Mouse (Mus musculus) heart, embryonic 16.5 days (tissue): ENCODE results near the gene Akain1. TPM values are rescaled to one million over a fixed set of nuclear protein-coding genes. Genes with fewer than 3 reads are reported as not detected.

ENCODE experiments used
- ATAC-seq: fragments of 200-750 bp; cut with Nextera tagmentation; replicated peaks from 2 replicates; pipeline ENCODE4 v1.8.0; 2017; ENCODE audit warnings: moderate number of reproducible peaks; ENCODE audit not compliant: insufficient read depth, low FRiP score; ENCODE audit errors: extremely low read depth
- H3K27ac ChIP-seq: fragments of 300-500 bp; sonication (generic); 2 replicates; pipeline ENCODE4 v1.5.1; 2014; ENCODE audit warnings: mild to moderate bottlenecking, low read length, control low read depth, moderate library complexity
- H3K27me3 ChIP-seq: fragments of 300-500 bp; sonication (generic); 2 replicates; pipeline ENCODE4 v1.6.1; 2014; ENCODE audit warnings: low read length, mixed read lengths; ENCODE audit not compliant: control insufficient read depth, insufficient read depth
- H3K36me3 ChIP-seq: fragments of 300-500 bp; sonication (generic); 2 replicates; pipeline ENCODE4 v1.6.1; 2014; ENCODE audit not compliant: control insufficient read depth, insufficient read depth
- H3K4me1 ChIP-seq: fragments of 300-500 bp; sonication (generic); 2 replicates; pipeline ENCODE4 v1.6.1; 2014; ENCODE audit warnings: low read length, mixed read lengths; ENCODE audit not compliant: control insufficient read depth, insufficient read depth
- H3K4me2 ChIP-seq: fragments of 300-500 bp; sonication (generic); 2 replicates; pipeline ENCODE4 v1.6.1; 2014; ENCODE audit warnings: low read depth, mild to moderate bottlenecking, control low read depth, low read length
- H3K4me3 ChIP-seq: fragments of 300-500 bp; sonication (generic); 2 replicates; pipeline ENCODE4 v1.5.1; 2014; ENCODE audit warnings: mild to moderate bottlenecking, control low read depth, low read length
- H3K9ac ChIP-seq: fragments of 300-500 bp; sonication (generic); 2 replicates; pipeline ENCODE4 v1.6.1; 2014; ENCODE audit warnings: low read length, control low read depth
- H3K9me3 ChIP-seq: fragments of 300-500 bp; sonication (generic); replicated peaks from 2 replicates; pipeline ENCODE4 v1.6.1; 2016; ENCODE audit warnings: low read length; ENCODE audit not compliant: control insufficient read depth
- WGBS: fragments of 180-500 bp; shearing (Covaris S2); extraction: QIAGEN DNeasy Blood & Tissue Kit; methylation state at CpG from one replicate; pipeline ENCODE4 v1.1.7; 2014; 5-methylcytosine and 5-hydroxymethylcytosine counted together
- polyA plus RNA-seq: library from polyadenylated mRNA; unstranded; fragments of >200 nt; fragmentation: Nextera tagmentation; extraction: Ambion mirVana; gene quantifications from 2 replicates; pipeline ENCODE4 v1.2.1, GENCODE M21; 2015

Akain1 gene
- polyA plus RNA-seq, 1 experiment from 2014 or later, result 0.05 TPM

GRCm38 (mm10) chr17:69472401-69472800 is 33.3 kb downstream of the Akain1 start:
- no peaks in the 10 kb centered on the region for H3K4me1 ChIP-seq
- no peak overlapping the region for H3K27ac ChIP-seq
- H3K4me3 ChIP-seq, result no peak overlapping the region
- H3K9ac ChIP-seq, result no peak overlapping the region
- whole genome bisulfite sequencing, result 55% methylated on average over 9 of the region's 9 CpGs
- H3K27me3 ChIP-seq, result peaks cover 2% of the 10 kb centered on the region; the same call in 1 of the 2 replicates
- no peaks in the 10 kb centered on the region for H3K9me3 ChIP-seq
- no peak overlapping the region for H3K4me2 ChIP-seq
- H3K36me3 ChIP-seq, result no peaks in the 10 kb centered on the region
- no peak for ATAC-seq

DNA sequence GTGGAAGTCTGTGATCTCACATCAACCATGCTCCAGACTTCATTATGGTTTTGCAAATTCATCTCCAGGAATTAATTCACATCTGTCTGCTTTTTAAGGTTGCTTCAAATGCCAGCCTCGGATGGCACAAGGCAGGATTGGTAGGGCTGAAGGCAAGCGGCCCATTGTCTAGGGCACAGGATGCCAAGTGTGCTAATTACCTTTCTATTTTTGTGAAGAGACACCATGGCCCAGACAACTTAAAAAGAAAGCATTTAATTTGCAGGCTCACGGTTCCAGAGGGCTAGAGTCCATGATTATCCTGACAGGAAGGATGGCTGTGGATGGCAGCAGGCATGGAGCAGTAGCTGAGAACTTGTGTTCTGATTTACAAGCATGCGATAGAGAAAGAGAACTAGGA is 35.0 kb downstream of the Akain1 start:
- H3K4me2 ChIP-seq, result no peak overlapping the region
- no peaks in the 10 kb centered on the region for H3K9me3 ChIP-seq
- no peak overlapping the region for H3K27ac ChIP-seq
- H3K4me3 ChIP-seq, result no peak overlapping the region
- no peak for ATAC-seq
- 74% methylated on average over 4 of the region's 4 CpGs for WGBS
- peaks cover 2% of the 10 kb centered on the region; the same call in 1 of the 2 replicates for H3K27me3 ChIP-seq
- H3K9ac ChIP-seq, result no peak overlapping the region
- H3K4me1 ChIP-seq, result no peaks in the 10 kb centered on the region
- no peaks in the 10 kb centered on the region for H3K36me3 ChIP-seq

DNA sequence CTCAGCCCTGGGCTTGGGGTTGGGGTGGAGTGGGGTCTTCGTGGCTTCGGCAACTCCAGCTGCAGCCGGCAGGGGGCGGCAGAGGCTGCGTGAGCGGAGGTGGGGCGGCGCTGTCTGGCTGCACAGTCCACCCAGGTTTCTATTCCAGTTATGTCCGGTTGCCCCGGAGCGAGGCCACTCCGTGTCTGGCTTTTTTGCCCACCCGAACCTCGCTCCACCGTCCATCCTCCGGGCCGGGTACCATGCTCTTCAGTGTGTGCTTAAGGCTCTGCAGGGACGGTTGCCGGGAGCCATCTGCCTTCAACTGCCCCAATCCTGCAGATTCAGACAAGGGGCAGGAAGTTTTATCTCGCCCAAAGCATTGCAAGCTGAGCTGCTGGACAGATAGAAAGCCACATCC is 36.3 kb downstream of the Akain1 start:
- Histone ChIP-seq H3K27ac (no peak overlapping the region), H3K4me2 (peak overlapping the region; percentile 73), H3K27me3 (peaks cover 2% of the 10 kb centered on the region; the same call in 1 of the 2 replicates), H3K9ac (peak overlapping the region; percentile 76), H3K9me3 (no peaks in the 10 kb centered on the region), H3K4me1 (no peaks in the 10 kb centered on the region), H3K4me3 (peak overlapping the region; percentile 65), H3K36me3 (no peaks in the 10 kb centered on the region)
- ATAC-seq, result peak; percentile 89
- WGBS, result under 1% methylated on average over 20 of the region's 20 CpGs

DNA sequence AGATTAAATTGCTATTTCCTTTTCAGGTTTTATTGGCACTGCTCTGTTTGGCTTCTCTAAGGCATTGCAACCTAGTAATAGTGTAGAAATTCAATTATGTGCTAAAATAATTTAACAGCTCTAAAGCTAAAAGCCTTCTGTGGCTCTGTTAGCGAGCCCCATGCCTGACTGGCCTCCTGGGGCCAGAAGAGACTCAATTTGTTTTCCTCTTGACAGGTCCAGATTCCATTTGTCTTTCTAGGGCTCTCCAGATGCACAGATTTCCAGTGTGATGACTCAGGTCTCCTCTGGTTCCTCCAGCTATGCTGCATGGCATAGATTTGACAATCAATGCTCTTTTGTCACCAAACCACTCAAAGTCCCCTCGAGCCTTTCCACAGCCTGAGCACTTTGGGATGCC is 38.4 kb downstream of the Akain1 start:
- H3K4me3 ChIP-seq, result no peak overlapping the region
- H3K9ac ChIP-seq, result no peak overlapping the region
- H3K9me3 ChIP-seq, result no peaks in the 10 kb centered on the region
- H3K36me3 ChIP-seq, result no peaks in the 10 kb centered on the region
- H3K4me2 ChIP-seq, result no peak overlapping the region
- no peak overlapping the region for H3K27ac ChIP-seq
- no peaks in the 10 kb centered on the region for H3K4me1 ChIP-seq
- no peak for ATAC-seq
- whole genome bisulfite sequencing, result 25% methylated on average over 2 of the region's 2 CpGs
- no peaks in the 10 kb centered on the region for H3K27me3 ChIP-seq

DNA sequence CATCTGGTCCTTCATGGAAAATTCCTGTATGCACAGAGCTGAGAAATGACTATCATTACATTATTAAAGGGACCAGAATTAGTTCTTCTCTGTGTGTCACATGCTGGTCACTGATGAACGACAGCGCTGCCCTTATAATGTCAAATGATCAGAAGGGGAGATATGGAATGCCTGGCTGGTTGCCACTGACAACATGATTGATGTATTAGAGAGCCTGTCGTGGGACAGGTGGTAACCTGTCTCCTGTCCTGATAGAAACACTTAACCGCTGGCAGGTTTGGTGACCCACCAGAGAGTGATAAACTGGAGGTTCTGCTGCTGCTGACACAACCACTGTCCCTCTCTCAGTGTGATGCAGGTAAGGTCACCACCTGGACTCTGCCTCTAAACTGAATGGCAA is 40.1 kb downstream of the Akain1 start:
- H3K4me1 ChIP-seq, result no peaks in the 10 kb centered on the region
- H3K36me3 ChIP-seq, result no peaks in the 10 kb centered on the region
- no peak overlapping the region for H3K4me3 ChIP-seq
- no peaks in the 10 kb centered on the region for H3K27me3 ChIP-seq
- H3K4me2 ChIP-seq, result no peak overlapping the region
- no peak overlapping the region for H3K9ac ChIP-seq
- no peak overlapping the region for H3K27ac ChIP-seq
- ATAC-seq, result no peak
- WGBS, result 51% methylated on average over 4 of the region's 4 CpGs
- peaks cover 2% of the 10 kb centered on the region for H3K9me3 ChIP-seq

DNA sequence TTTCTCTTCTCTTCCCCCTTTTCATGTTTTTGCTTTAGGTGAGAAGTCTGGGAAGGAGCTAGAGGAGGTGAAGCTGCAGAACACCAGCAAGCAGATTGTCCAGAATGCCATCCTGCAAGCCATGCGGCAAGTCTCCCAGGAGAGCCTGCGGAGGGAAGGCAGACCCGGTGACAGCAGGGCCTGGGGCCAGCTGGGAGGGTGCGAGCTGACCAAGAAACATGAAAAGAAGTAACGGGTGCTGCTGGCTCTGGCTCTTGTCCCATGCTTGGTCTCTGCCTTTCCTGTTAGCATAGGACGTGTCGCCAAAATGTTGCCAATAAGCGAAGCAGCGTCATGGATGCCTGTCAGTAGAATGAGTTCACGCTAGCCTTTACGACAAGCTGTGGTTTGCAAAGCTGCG is 48.0 kb downstream of the Akain1 start:
- ATAC-seq, result no peak
- H3K9me3 ChIP-seq, result peaks cover 2% of the 10 kb centered on the region
- no peaks in the 10 kb centered on the region for H3K36me3 ChIP-seq
- H3K27ac ChIP-seq, result no peak overlapping the region
- H3K9ac ChIP-seq, result no peak overlapping the region
- no peak overlapping the region for H3K4me3 ChIP-seq
- no peak overlapping the region for H3K4me2 ChIP-seq
- H3K4me1 ChIP-seq, result no peaks in the 10 kb centered on the region
- WGBS, result 74% methylated on average over 12 of the region's 12 CpGs
- no peaks in the 10 kb centered on the region for H3K27me3 ChIP-seq

DNA sequence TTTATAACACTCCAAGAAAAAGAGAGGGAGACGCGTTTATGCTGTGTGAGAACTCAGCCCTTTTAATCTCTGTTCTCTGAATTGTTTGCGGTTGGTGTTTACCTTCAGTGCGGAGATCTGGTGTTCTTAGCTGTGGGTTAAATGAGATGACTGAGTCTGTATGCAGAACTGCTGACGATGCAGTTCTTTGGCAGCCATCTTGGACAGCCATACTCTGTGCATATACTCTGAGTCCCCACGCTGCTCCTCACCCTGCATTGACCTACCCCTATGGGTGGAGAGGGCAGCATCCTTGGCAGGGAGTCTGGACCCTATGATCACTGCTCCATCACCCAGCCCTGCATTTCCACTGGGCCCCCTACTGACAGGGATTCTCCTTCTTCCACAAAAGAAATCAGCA is 48.8 kb downstream of the Akain1 start:
- no peaks in the 10 kb centered on the region for H3K27me3 ChIP-seq
- H3K36me3 ChIP-seq, result no peaks in the 10 kb centered on the region
- no peak overlapping the region for H3K27ac ChIP-seq
- no peak overlapping the region for H3K9ac ChIP-seq
- no peaks in the 10 kb centered on the region for H3K4me1 ChIP-seq
- peaks cover 2% of the 10 kb centered on the region for H3K9me3 ChIP-seq
- H3K4me2 ChIP-seq, result no peak overlapping the region
- no peak for ATAC-seq
- 89% methylated on average over 6 of the region's 6 CpGs for WGBS
- H3K4me3 ChIP-seq, result no peak overlapping the region

- Histone ChIP-seq H3K27ac (no peak overlapping the region), H3K9me3 (no peaks in the 10 kb centered on the region), H3K36me3 (no peaks in the 10 kb centered on the region), H3K9ac (no peak overlapping the region), H3K4me2 (no peak overlapping the region), H3K4me1 (no peaks in the 10 kb centered on the region), H3K27me3 (no peaks in the 10 kb centered on the region), H3K4me3 (no peak overlapping the region)
- 82% methylated on average over 5 of the region's 5 CpGs for WGBS
- ATAC-seq, result no peak
These were observed 49.7 kb downstream of the Akain1 start for GRCm38 (mm10) chr17:69488826-69489225.

DNA sequence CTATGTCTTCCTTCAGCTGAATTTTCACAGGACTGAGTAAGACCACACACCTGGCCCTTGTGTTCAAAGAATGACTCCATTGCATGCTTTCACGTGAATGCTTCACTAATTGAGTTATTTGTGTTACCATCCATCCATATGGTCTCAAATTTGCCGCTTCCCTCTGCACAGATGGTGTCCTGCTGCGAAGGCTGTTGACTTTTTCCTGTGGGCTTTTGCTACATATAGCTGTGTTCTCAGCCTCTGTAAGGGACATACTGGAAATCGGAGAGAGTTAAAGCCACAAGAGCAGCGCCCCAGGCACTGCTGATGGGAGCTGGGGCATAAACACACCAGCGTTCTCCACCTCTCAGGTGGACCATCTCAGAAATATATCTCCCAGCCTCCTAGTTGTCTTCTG is 53.2 kb downstream of the Akain1 start:
- Histone ChIP-seq H3K36me3 (no peaks in the 10 kb centered on the region), H3K27me3 (no peaks in the 10 kb centered on the region), H3K9ac (no peak overlapping the region), H3K27ac (no peak overlapping the region), H3K4me2 (no peak overlapping the region), H3K4me3 (no peak overlapping the region), H3K4me1 (no peaks in the 10 kb centered on the region), H3K9me3 (no peaks in the 10 kb centered on the region)
- 81% methylated on average over 6 of the region's 6 CpGs for WGBS
- ATAC-seq, result no peak

- Histone ChIP-seq H3K27me3 (no peaks in the 10 kb centered on the region), H3K36me3 (no peaks in the 10 kb centered on the region), H3K9ac (no peak overlapping the region), H3K4me3 (no peak overlapping the region), H3K9me3 (no peaks in the 10 kb centered on the region), H3K4me1 (no peaks in the 10 kb centered on the region), H3K27ac (no peak overlapping the region), H3K4me2 (no peak overlapping the region)
- ATAC-seq, result no peak
- 40% methylated on average over 2 of the region's 2 CpGs for WGBS
These were observed 56.4 kb downstream of the Akain1 start for GRCm38 (mm10) chr17:69495531-69495930.
